Mouse (Mus musculus): ENCODE data around the gene Trpc4ap.

DNA sequence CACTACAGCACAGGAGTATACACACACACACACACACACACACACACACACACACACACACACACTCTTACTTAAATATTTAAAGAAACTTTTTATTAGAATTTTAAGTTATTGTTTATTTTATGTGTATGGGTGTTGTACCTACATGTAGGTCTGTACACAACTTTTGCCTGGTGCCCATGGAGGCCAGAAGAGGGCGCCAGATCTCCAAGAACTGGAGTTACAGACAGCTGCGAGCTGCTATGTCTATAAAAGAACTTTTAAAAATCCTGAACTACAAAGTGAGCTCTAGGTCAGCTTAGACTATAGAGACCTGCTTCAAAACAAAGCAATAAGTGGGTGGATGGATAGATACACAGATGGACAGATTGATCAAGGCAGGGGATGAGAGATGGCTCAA is 18.6 kb downstream of the Trpc4ap start:
- no peak for TF ChIP-seq USF1 (IDR thresholded peaks at IDR 0.05; ENCODE audit: low read depth)
- TF ChIP-seq CTCF (IDR thresholded peaks at IDR 0.05; ENCODE audit: control insufficient read depth, insufficient read depth, insufficient read length): no peak
- TF ChIP-seq CEBPB (IDR thresholded peaks at IDR 0.05; ENCODE audit: low read depth): no peak
- no peak for TF ChIP-seq MAX (IDR thresholded peaks at IDR 0.05)
- no peak for TF ChIP-seq MYOD1 (IDR thresholded peaks at IDR 0.05; ENCODE audit: control insufficient read depth, insufficient read length, low read depth)
- TF ChIP-seq MYOG (IDR thresholded peaks at IDR 0.05; ENCODE audit: control insufficient read depth, extremely low read depth, insufficient read length): no peak
- TF ChIP-seq FOSL1 (IDR thresholded peaks at IDR 0.05; ENCODE audit: insufficient read depth, low read length, poor library complexity, severe bottlenecking): no peak
